Mouse (Mus musculus) mature B cell (primary cell): Measurements from ENCODE around the gene Qdpr.
"Not testable (repeated sequence)": the region's sequence is repeated elsewhere in the genome, so short reads cannot be mapped to it uniquely, and the experiment has no call there.

ENCODE experiments used
- in situ Hi-C: fragments of 300-500 bp; cut with MboI; formaldehyde crosslinking; loops from 2 replicates; pipeline ENCODE4 v1.14.3; 2019

The Qdpr gene

GRCm38 (mm10) chr5:45472880-45473450 is 22.9 kb upstream of the Qdpr start:
- in situ Hi-C loops, result loop anchor here (25.0 kb wide), 1 partner anchor 864 kb away; no protein-coding TSS in a partner anchor

GRCm38 (mm10) chr5:45454456-45454855 is 4.4 kb upstream of the Qdpr start:
- in situ Hi-C loops, result loop anchor here (25.0 kb wide), 1 partner anchor 883 kb away; no protein-coding TSS in a partner anchor

GRCm38 (mm10) chr5:45453451-45453850 is 3.4 kb upstream of the Qdpr start, which contains the start of gene Clrn2:
Clrn2 (plus strand) TSS chr5:45453751.
- in situ Hi-C loops, result loop anchor here (25.0 kb wide), 1 partner anchor 884 kb away; no protein-coding TSS in a partner anchor

- in situ Hi-C loops, result no loop called here
Measured at GRCm38 (mm10) chr5:45449206-45449605, 830 bp downstream of the Qdpr start.

- in situ Hi-C loops, result no loop called here
Measured at GRCm38 (mm10) chr5:45448676-45449075, 1.4 kb downstream of the Qdpr start.

- in situ Hi-C loops, result no loop called here
Measured at GRCm38 (mm10) chr5:45444130-45444832, 5.8 kb downstream of the Qdpr start.

- in situ Hi-C loops, result no loop called here
Measured at GRCm38 (mm10) chr5:45441745-45442144, 8.3 kb downstream of the Qdpr start.

GRCm38 (mm10) chr5:45441124-45441523 is 8.9 kb downstream of the Qdpr start:
- in situ Hi-C loops, result no loop called here

- in situ Hi-C loops, result no loop called here
Measured at GRCm38 (mm10) chr5:45438301-45438700, 11.7 kb downstream of the Qdpr start.

GRCm38 (mm10) chr5:45437826-45438225 is 12.2 kb downstream of the Qdpr start:
- in situ Hi-C loops, result no loop called here

GRCm38 (mm10) chr5:45435967-45436950 is 13.8 kb downstream of the Qdpr start:
- in situ Hi-C loops, result no loop called here

- in situ Hi-C loops, result no loop called here
Measured at GRCm38 (mm10) chr5:45427891-45428290, 22.1 kb downstream of the Qdpr start.

- in situ Hi-C loops, result no loop called here
Measured at GRCm38 (mm10) chr5:45426416-45427034, 23.5 kb downstream of the Qdpr start.

GRCm38 (mm10) chr5:45425771-45426170 is 24.3 kb downstream of the Qdpr start:
- in situ Hi-C loops, result not testable (repeated sequence)

- in situ Hi-C loops, result no loop called here
Measured at GRCm38 (mm10) chr5:45424021-45424886, 25.8 kb downstream of the Qdpr start.

GRCm38 (mm10) chr5:45421881-45422844 is 27.9 kb downstream of the Qdpr start:
- in situ Hi-C loops, result no loop called here

- in situ Hi-C loops, result no loop called here
Measured at GRCm38 (mm10) chr5:45419841-45420638, 30.0 kb downstream of the Qdpr start.

- in situ Hi-C loops, result no loop called here
Measured at GRCm38 (mm10) chr5:45417859-45418443, 32.1 kb downstream of the Qdpr start.
